Mouse (Mus musculus) C2C12 (cell line): ENCODE measurements around the gene Zfhx3. TPM values are rescaled to one million over a fixed set of nuclear protein-coding genes. Genes with fewer than 3 reads are reported as not detected.

Experiments
- H3K27me3 ChIP-seq: one replicate; pipeline ENCODE4 v1.6.1; 2011; ENCODE audit not compliant: control insufficient read depth, insufficient read depth, insufficient read length
- H3K36me3 ChIP-seq: one replicate; pipeline ENCODE4 v1.6.1; 2011; ENCODE audit not compliant: control insufficient read depth, insufficient read depth
- H3K4me3 ChIP-seq: one replicate; pipeline ENCODE4 v1.5.1; 2011; ENCODE audit warnings: mild to moderate bottlenecking, control low read depth; ENCODE audit not compliant: poor library complexity, insufficient read depth, severe bottlenecking
- H3K79me2 ChIP-seq: one replicate; pipeline ENCODE4 v1.6.1; 2011; ENCODE audit not compliant: control insufficient read depth, insufficient read depth
- H3K79me3 ChIP-seq: one replicate; pipeline ENCODE4 v1.6.1; 2011; ENCODE audit warnings: low read depth, control low read depth
- H3ac ChIP-seq: one replicate; pipeline ENCODE3; 2011; ENCODE audit warnings: low read depth; ENCODE audit not compliant: control insufficient read depth, insufficient read length
- CEBPB ChIP-seq: IDR thresholded peaks from one replicate; pipeline ENCODE4 v1.6.1; 2011; ENCODE audit warnings: low read depth, mild to moderate bottlenecking, control low read depth, moderate library complexity
- CTCF ChIP-seq: IDR thresholded peaks from one replicate; pipeline ENCODE4 v1.5.1; 2011; ENCODE audit not compliant: control insufficient read depth, insufficient read depth, insufficient read length
- FOSL1 ChIP-seq: IDR thresholded peaks from one replicate; pipeline ENCODE4 v1.8.0; 2011; ENCODE audit warnings: mild to moderate bottlenecking, low read length; ENCODE audit not compliant: poor library complexity, insufficient read depth, severe bottlenecking
- MAX ChIP-seq: IDR thresholded peaks from one replicate; pipeline ENCODE4 v1.6.1; 2011; ENCODE audit warnings: mild to moderate bottlenecking, control low read depth
- MYOD1 ChIP-seq: IDR thresholded peaks from one replicate; pipeline ENCODE4 v1.6.1; 2011; ENCODE audit warnings: low read depth; ENCODE audit not compliant: control insufficient read depth, insufficient read length
- MYOG ChIP-seq: IDR thresholded peaks from one replicate; pipeline ENCODE4 v1.6.1; 2011; ENCODE audit not compliant: control insufficient read depth, insufficient read length; ENCODE audit errors: extremely low read depth
- USF1 ChIP-seq: IDR thresholded peaks from one replicate; pipeline ENCODE4 v1.6.1; 2011; ENCODE audit warnings: low read depth, mild to moderate bottlenecking, control low read depth, moderate library complexity
- polyA plus RNA-seq: library from polyadenylated mRNA; unstranded; fragments of >200 nt; fragmentation: generic; extraction: Trizol; gene quantifications from one replicate; pipeline ENCODE4 v1.2.1, GENCODE M21; 2012; ENCODE audit warnings: missing spikeins

Gene Zfhx3
- polyA plus RNA-seq, 1 experiment: 4.3 TPM

DNA sequence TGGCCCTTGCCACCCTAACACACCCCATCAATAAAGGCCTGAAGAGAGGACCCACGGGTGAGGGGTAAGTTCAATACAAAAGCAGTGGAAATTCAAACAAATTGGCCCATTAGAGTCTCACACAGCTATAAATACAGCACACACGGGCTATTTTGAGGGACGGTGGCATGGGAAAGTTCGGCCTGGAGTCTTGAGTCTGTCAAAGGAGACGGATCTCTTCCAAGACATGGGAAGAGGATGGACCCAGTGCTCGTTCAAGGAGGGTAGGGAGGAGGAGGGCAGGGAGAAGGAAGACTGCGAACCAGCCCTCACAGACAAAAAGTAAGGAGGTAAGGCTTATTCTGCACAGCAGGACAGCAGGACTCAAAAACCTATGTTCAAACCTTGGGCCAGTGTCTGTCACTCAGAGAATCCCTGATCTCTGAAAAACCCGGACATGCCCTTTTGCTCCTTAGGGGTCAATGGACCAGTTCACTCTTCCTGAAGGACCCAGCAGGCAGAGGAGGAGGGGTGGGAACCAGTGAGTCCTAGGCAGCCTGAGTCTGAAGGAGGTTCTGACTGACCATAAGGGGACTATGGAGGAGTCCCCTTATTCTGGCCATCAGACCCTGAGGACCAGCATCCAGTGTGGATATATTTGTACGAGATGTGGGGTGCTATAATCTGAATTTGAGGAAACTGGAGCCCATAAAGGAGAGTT, 652.1 kb downstream of the Zfhx3 start:
- Histone ChIP-seq H3K27me3 (no peaks in the 10 kb centered on the region), H3ac (no peak overlapping the region), H3K79me2 (no peaks in the 10 kb centered on the region), H3K36me3 (no peaks in the 10 kb centered on the region), H3K4me3 (no peak overlapping the region), H3K79me3 (no peaks in the 10 kb centered on the region)
- TF ChIP-seq MAX (no peak), MYOD1 (no peak), MYOG (no peak), CEBPB (no peak), CTCF (no peak), USF1 (no peak), FOSL1 (no peak)

DNA sequence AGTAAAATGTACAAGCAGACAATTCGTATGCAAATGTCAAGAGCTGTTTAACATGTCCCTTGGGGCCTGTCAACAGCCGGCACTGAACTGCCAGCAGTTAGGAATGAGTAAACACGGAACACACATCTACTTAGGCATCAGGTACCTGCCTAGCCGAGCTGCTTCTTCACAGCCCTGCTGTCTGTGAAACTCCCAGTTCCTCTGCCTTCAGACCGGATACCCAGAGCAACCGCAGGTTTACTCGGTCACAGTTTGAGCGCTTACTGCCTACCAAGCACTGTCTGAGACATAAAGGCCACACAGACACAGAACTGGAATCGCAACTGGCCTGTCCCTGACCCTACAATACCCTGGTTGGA, 652.6 kb downstream of the Zfhx3 start:
- H3K27me3 ChIP-seq: no peaks in the 10 kb centered on the region
- no peaks in the 10 kb centered on the region for H3K79me2 ChIP-seq
- no peak overlapping the region for H3ac ChIP-seq
- TF ChIP-seq MAX (no peak), CTCF (no peak), MYOG (no peak), USF1 (no peak), FOSL1 (no peak), MYOD1 (no peak), CEBPB (no peak)
- H3K79me3 ChIP-seq: no peaks in the 10 kb centered on the region
- H3K4me3 ChIP-seq: no peak overlapping the region
- H3K36me3 ChIP-seq: no peaks in the 10 kb centered on the region

DNA sequence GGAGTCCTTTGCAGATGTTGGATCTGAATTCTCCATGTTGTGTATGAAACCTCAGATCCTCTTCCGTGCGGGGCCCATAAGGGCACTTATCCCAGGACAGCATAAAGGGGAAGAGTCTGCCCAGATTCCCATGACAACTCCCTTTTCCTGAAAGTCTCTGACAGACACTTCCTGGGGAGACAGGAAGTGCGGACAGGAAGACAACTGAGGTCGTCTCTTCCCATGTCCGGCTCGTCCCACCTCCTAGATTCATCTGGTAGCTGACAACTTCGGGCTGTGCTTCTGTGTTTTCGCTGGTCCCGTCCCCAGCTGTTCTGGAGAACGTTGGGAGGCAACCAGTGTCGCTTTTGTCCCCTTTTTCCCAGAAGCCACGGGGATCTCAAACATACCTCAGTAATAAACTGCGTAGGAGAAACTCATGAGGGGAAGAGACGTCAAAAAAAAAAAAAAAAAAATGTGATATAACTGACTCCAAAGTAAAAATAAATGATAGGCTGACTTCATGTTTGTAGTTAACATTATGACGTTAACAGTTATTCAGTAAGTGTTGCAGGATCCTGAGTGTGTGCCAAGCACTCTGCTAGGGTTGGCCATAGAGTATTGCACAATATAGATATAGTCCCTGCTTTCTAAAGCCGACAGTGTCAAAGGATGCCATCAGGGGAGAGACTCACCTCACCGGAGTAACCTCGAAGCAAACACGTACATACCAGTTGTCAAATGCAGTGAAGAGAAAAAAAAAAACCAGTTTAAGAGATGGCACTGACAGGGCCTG, 653.5 kb downstream of the Zfhx3 start:
- Histone ChIP-seq H3ac (no peak overlapping the region), H3K79me3 (no peaks in the 10 kb centered on the region), H3K27me3 (no peaks in the 10 kb centered on the region), H3K4me3 (no peak overlapping the region), H3K36me3 (no peaks in the 10 kb centered on the region), H3K79me2 (no peaks in the 10 kb centered on the region)
- TF ChIP-seq CEBPB (peak; percentile 1), MYOG (no peak)

DNA sequence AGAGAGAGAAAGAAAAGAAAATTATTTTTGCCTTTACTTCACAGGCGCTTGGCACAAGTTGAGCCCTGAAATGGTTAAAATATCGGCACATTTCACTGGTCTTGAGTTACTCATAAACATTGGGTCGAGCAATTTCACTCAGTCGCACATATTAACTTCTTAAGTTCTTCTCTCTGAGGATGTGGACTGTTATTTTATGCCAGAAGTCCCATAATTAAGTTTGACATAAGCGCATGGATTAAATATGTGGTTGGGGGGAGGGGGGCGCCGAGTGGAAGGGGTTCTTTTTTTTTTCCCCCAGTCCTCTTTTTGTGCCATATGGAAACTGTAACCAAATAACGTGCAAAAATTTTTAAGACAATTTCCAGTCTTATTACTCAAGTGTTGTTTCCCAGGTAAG, 656.6 kb downstream of the Zfhx3 start:
- no peak for TF ChIP-seq MAX
- no peak for TF ChIP-seq MYOG
- no peak for TF ChIP-seq FOSL1
- no peak for TF ChIP-seq MYOD1
- TF ChIP-seq CTCF: no peak
- no peak for TF ChIP-seq USF1
- TF ChIP-seq CEBPB: no peak
- H3K79me3 ChIP-seq: no peaks in the 10 kb centered on the region
- H3K79me2 ChIP-seq: no peaks in the 10 kb centered on the region
- no peak overlapping the region for H3K4me3 ChIP-seq
- no peaks in the 10 kb centered on the region for H3K27me3 ChIP-seq
- no peak overlapping the region for H3ac ChIP-seq
- H3K36me3 ChIP-seq: no peaks in the 10 kb centered on the region

DNA sequence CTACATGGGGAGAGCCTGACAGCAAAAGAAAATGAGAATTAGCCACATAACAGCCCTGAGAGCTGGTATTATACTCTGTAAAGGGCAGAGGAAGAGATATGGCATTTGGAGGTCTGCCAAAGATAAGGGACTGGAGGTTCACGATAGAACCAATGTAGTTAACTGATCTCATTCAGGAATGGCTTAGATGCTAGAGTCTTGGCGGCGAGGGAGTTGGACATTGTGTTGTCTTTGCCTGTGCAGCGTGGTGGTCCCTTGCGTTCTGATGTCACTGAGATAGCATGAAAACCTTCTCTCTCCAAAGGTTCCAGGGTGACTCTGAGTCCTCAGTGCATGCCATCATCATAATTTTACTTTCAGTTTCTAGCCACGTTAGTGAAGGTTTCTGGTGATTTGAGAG, 657.1 kb downstream of the Zfhx3 start:
- H3K4me3 ChIP-seq: no peak overlapping the region
- no peaks in the 10 kb centered on the region for H3K27me3 ChIP-seq
- no peak for TF ChIP-seq MYOG
- no peak for TF ChIP-seq MYOD1
- TF ChIP-seq CEBPB: no peak
- TF ChIP-seq CTCF: no peak
- no peak for TF ChIP-seq MAX
- TF ChIP-seq USF1: no peak
- no peak for TF ChIP-seq FOSL1
- no peaks in the 10 kb centered on the region for H3K36me3 ChIP-seq
- no peaks in the 10 kb centered on the region for H3K79me3 ChIP-seq
- no peaks in the 10 kb centered on the region for H3K79me2 ChIP-seq
- H3ac ChIP-seq: no peak overlapping the region

DNA sequence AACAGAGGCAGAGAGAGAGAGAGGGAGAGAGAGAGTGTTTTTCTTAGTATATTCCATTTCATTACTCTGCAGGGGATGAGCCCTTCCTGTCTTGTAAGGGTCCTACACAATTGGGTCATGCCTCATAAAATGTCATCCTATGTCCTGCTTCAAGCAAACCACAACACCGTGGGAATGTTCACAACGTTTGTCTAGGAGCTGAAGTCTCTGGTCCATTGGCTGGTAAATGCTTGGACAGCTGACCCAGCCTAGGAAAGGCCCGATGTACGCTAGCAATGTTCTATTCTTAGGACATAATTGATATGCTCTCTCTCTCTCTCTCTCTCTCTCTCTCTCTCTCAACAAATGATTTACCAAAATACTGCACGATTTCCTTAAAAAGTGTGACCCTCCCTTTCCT, 666.2 kb downstream of the Zfhx3 start:
- H3K4me3 ChIP-seq: no peak overlapping the region
- no peaks in the 10 kb centered on the region for H3K79me2 ChIP-seq
- TF ChIP-seq MYOD1: no peak
- TF ChIP-seq USF1: no peak
- no peak for TF ChIP-seq MYOG
- TF ChIP-seq MAX: no peak
- TF ChIP-seq FOSL1: no peak
- no peak for TF ChIP-seq CEBPB
- no peak for TF ChIP-seq CTCF
- H3K36me3 ChIP-seq: no peaks in the 10 kb centered on the region
- no peak overlapping the region for H3ac ChIP-seq
- H3K27me3 ChIP-seq: no peaks in the 10 kb centered on the region
- H3K79me3 ChIP-seq: no peaks in the 10 kb centered on the region
